Mouse (Mus musculus) neural tube, embryonic 10.5 days (tissue): ENCODE data around the gene Cpox.

ENCODE experiments used
- DNase-seq: peaks from one replicate; pipeline ENCODE4 v3.0.0-alpha.2; 2017; ENCODE audit warnings: low spot score; ENCODE audit errors: extremely low spot score

The Cpox gene

DNA sequence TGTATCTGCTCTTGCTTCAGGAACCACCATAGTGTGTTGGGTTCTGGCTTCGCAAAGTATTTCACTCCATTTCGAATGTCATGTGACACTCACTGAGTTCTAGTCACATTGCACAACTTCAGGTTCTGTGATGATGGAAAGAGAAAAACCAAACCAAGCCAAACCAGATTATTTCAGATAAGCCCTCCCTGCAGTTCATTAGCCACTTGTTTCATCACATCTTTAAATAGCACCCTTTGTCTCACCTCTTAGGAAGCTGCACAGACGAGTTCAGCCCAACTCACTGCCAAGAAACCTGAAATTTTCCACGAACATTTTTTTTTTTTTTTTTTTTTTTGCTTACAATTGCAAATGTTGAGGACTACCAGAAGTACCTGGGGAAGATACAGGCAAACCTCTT lies 76.6 kb downstream of the Cpox start:
- DNase-seq = no peak

DNA sequence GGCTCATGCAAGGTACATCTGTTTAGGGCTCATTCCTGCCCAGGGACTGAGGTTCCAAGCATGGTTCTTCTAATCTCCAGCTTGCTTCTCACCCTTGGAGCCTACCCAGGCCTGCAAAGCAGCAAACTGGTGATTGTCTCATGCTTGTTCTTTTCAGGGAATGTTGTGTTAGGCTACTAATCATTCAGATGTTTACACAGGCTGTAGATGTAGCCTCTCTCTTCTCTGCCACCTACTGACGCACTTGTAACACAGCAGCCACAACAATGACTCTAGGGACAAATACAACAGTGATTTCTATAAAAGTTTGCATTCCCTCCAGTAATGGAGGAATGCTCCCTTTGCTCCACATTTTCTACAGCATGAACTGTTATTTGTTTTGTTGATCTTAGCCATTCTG lies 81.2 kb downstream of the Cpox start:
- DNase-seq = no peak

DNA sequence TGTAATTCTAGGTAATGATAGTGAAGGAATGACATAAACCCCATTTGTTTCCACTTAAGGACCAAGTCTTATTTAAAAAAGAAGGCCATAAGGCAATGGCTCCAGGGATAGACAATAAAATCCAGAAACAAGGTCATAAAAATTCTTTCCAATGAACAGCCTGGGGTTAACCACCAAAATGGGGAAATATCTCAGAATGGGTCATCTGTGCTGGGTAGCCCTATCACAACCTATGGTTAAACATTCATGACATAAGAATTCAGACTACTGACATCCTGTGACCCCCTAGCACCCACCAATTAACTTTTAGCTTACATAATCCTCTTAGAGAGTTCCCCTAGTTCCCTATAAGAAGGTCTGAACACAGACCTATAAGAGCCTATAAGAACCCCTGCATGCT lies 86.1 kb downstream of the Cpox start:
- DNase-seq = no peak

DNA sequence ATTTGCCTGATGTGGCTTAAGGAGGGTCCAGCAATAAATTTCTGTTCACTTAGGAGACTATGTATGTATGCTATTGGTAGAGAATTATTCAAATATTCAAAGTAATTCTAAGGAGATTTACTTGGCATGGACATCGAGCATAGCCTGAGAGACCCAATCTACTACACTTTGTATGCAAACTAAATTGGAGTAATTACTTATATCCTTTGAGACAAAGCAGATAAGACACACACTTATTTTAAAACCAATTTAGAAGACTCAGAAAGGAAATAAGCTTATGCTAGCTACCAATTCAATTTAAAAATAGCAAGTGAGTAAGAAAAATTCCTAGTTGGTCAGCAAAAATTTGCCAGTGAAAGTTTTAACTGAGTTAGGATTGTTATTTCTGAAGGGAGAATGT lies 93.0 kb downstream of the Cpox start, which contains the start of gene Olfr172:
Olfr172 (minus strand) TSS at position 101 of the 400 bp plus-strand sequence.
- DNase-seq = no peak
